Mouse (Mus musculus) liver, postnatal 0 days (tissue): Measurements from ENCODE around the gene Snai1. TPM values are rescaled to one million over a fixed set of nuclear protein-coding genes. Genes with fewer than 3 reads are reported as not detected.

Experiments
- ATAC-seq: fragments of 200-750 bp; cut with Nextera tagmentation; 2 replicates; pipeline ENCODE4 v1.8.0; 2017; ENCODE audit warnings: mild to moderate bottlenecking, moderate library complexity
- DNase-seq: peaks from one replicate; pipeline ENCODE4 v3.0.0-alpha.2; 2016
- H3K27ac ChIP-seq: fragments of 300-500 bp; sonication (generic); 2 replicates; pipeline ENCODE4 v1.5.1; 2014; ENCODE audit warnings: antibody characterized with exemption, moderate library complexity, mild to moderate bottlenecking, low read depth
- H3K27me3 ChIP-seq: fragments of 300-500 bp; sonication (generic); 2 replicates; pipeline ENCODE4 v1.6.1; 2014; ENCODE audit warnings: low read length, control low read depth, mixed read lengths; ENCODE audit not compliant: insufficient read depth
- H3K36me3 ChIP-seq: fragments of 300-500 bp; sonication (generic); replicated peaks from 2 replicates; pipeline ENCODE4 v1.6.1; 2014; ENCODE audit warnings: mild to moderate bottlenecking, control low read depth, low read length, moderate library complexity, mixed read lengths; ENCODE audit not compliant: insufficient read depth
- H3K4me1 ChIP-seq: fragments of 300-500 bp; sonication (generic); 2 replicates; pipeline ENCODE4 v1.6.1; 2014; ENCODE audit warnings: antibody characterized with exemption, mild to moderate bottlenecking, control low read depth; ENCODE audit not compliant: insufficient read depth
- H3K4me2 ChIP-seq: fragments of 300-500 bp; sonication (generic); 2 replicates; pipeline ENCODE4 v1.6.1; 2014; ENCODE audit warnings: low read depth, mild to moderate bottlenecking, low read length, moderate library complexity, mixed read lengths
- H3K4me3 ChIP-seq: fragments of 300-500 bp; sonication (generic); 2 replicates; pipeline ENCODE4 v1.5.1; 2014; ENCODE audit warnings: low read depth, low read length
- H3K9ac ChIP-seq: fragments of 300-500 bp; sonication (generic); replicated peaks from 2 replicates; pipeline ENCODE4 v1.6.1; 2014; ENCODE audit warnings: mild to moderate bottlenecking, moderate library complexity
- H3K9me3 ChIP-seq: fragments of 300-500 bp; sonication (generic); 2 replicates; pipeline ENCODE4 v1.6.1; 2016; ENCODE audit warnings: mild to moderate bottlenecking, control low read depth, low read length, mixed read lengths
- CTCF ChIP-seq: sonication (generic); IDR thresholded peaks from 2 replicates; pipeline ENCODE4 v1.5.1; 2016; ENCODE audit warnings: antibody characterized with exemption, low read depth
- EP300 ChIP-seq: IDR thresholded peaks from 2 replicates; pipeline ENCODE4 v1.6.1; 2016; ENCODE audit warnings: antibody characterized with exemption, low read depth, mild to moderate bottlenecking
- WGBS: fragments of 180-500 bp; shearing (Covaris S2); extraction: QIAGEN DNeasy Blood & Tissue Kit; methylation state at CpG from one replicate; pipeline ENCODE4 v1.1.7; 2014; ENCODE audit not compliant: insufficient replicate concordance; 5-methylcytosine and 5-hydroxymethylcytosine counted together
- polyA plus RNA-seq: library from polyadenylated mRNA; unstranded; fragments of >200 nt; fragmentation: Nextera tagmentation; extraction: Ambion mirVana; gene quantifications from 2 replicates; pipeline ENCODE4 v1.2.1, GENCODE M21; 2015

The Snai1 gene
- polyA plus RNA-seq, 1 experiment from 2014 or later, result 2.3 TPM

- no peak for DNase-seq
- Histone ChIP-seq H3K4me2 (no peak overlapping the region), H3K27me3 (no peaks in the 10 kb centered on the region), H3K9ac (no peak overlapping the region), H3K36me3 (peaks cover 73% of the 10 kb centered on the region), H3K4me3 (no peak overlapping the region), H3K27ac (no peak overlapping the region), H3K4me1 (peaks cover 1% of the 10 kb centered on the region; the same call in 1 of the 2 replicates), H3K9me3 (no peaks in the 10 kb centered on the region)
- WGBS, result 82% methylated on average over 5 of the region's 5 CpGs
- no peak for ATAC-seq
- TF ChIP-seq CTCF (no peak), EP300 (no peak)
Measured at GRCm38 (mm10) chr2:167515688-167516087, 22.3 kb upstream of the Snai1 start.

- Histone ChIP-seq H3K9ac (no peak overlapping the region), H3K9me3 (no peaks in the 10 kb centered on the region), H3K4me1 (no peaks in the 10 kb centered on the region), H3K27me3 (no peaks in the 10 kb centered on the region), H3K4me3 (no peak overlapping the region), H3K27ac (no peak overlapping the region), H3K4me2 (no peak overlapping the region), H3K36me3 (peaks cover 34% of the 10 kb centered on the region)
- no peak for ATAC-seq
- DNase-seq, result no peak
- whole genome bisulfite sequencing, result 70% methylated on average over 5 of the region's 5 CpGs
- peak; percentile 57 for TF ChIP-seq CTCF
- no peak for TF ChIP-seq EP300
Measured at GRCm38 (mm10) chr2:167519606-167520252, 18.3 kb upstream of the Snai1 start.

- no peaks in the 10 kb centered on the region for H3K27me3 ChIP-seq
- no peaks in the 10 kb centered on the region for H3K4me1 ChIP-seq
- ATAC-seq (no peak), DNase-seq (no peak)
- H3K27ac ChIP-seq, result no peak overlapping the region
- no peak overlapping the region for H3K9ac ChIP-seq
- H3K9me3 ChIP-seq, result no peaks in the 10 kb centered on the region
- H3K4me2 ChIP-seq, result no peak overlapping the region
- H3K4me3 ChIP-seq, result no peak overlapping the region
- H3K36me3 ChIP-seq, result no peaks in the 10 kb centered on the region
- TF ChIP-seq CTCF (peak; percentile 70), EP300 (no peak)
- 16% methylated on average over 5 of the region's 5 CpGs for WGBS
Measured at GRCm38 (mm10) chr2:167528278-167528677, 9.7 kb upstream of the Snai1 start.

- TF ChIP-seq CTCF (no peak), EP300 (no peak)
- no peak overlapping the region for H3K27ac ChIP-seq
- DNase-seq (no peak), ATAC-seq (no peak)
- H3K9ac ChIP-seq, result no peak overlapping the region
- H3K36me3 ChIP-seq, result no peaks in the 10 kb centered on the region
- H3K4me2 ChIP-seq, result no peak overlapping the region
- no peaks in the 10 kb centered on the region for H3K9me3 ChIP-seq
- 57% methylated on average over 5 of the region's 5 CpGs for WGBS
- H3K4me3 ChIP-seq, result no peak overlapping the region
- no peaks in the 10 kb centered on the region for H3K4me1 ChIP-seq
- H3K27me3 ChIP-seq, result no peaks in the 10 kb centered on the region
Measured at GRCm38 (mm10) chr2:167529935-167530513, 8.0 kb upstream of the Snai1 start.

- no peaks in the 10 kb centered on the region for H3K27me3 ChIP-seq
- 71% methylated on average over 4 of the region's 4 CpGs for WGBS
Measured at GRCm38 (mm10) chr2:167530536-167530935, 7.5 kb upstream of the Snai1 start.

GRCm38 (mm10) chr2:167532131-167532530, 5.9 kb upstream of the Snai1 start:
- DNase-seq (peak; percentile 65), ATAC-seq (no peak)
- WGBS, result 20% methylated on average over 13 of the region's 13 CpGs
- TF ChIP-seq CTCF, result peak; percentile 92
- no peak for TF ChIP-seq EP300
- Histone ChIP-seq H3K9ac (no peak overlapping the region), H3K4me3 (no peak overlapping the region), H3K4me1 (peaks cover 2% of the 10 kb centered on the region), H3K27ac (no peak overlapping the region), H3K27me3 (peaks cover 11% of the 10 kb centered on the region), H3K9me3 (no peaks in the 10 kb centered on the region), H3K4me2 (no peak overlapping the region), H3K36me3 (no peaks in the 10 kb centered on the region)

More at GRCm38 (mm10) chr2:167530536-167530935, 7.5 kb upstream of the Snai1 start:
- Histone ChIP-seq H3K9me3 (no peaks in the 10 kb centered on the region), H3K4me3 (no peak overlapping the region), H3K36me3 (no peaks in the 10 kb centered on the region), H3K9ac (no peak overlapping the region), H3K4me2 (no peak overlapping the region), H3K27ac (no peak overlapping the region), H3K4me1 (no peaks in the 10 kb centered on the region)
- no peak for DNase-seq
- ATAC-seq, result no peak
- TF ChIP-seq CTCF, result no peak
- TF ChIP-seq EP300, result no peak
